Mouse (Mus musculus) liver, adult 2 months (tissue): ENCODE results near the gene Rpl38.

Experiments
- CTCF ChIP-seq: fragments of 200-500 bp; IDR thresholded peaks from 2 replicates; pipeline ENCODE4 v1.5.1; 2011; ENCODE audit warnings: low read depth, low read length, control low read depth
- POLR2A ChIP-seq: fragments of 200-500 bp; IDR thresholded peaks from 2 replicates; pipeline ENCODE4 v1.6.1; 2011; ENCODE audit warnings: low read length, control low read depth; ENCODE audit not compliant: insufficient read depth; ENCODE audit errors: extremely low read depth

- TF ChIP-seq POLR2A: no peak
- TF ChIP-seq CTCF: no peak
Observed at GRCm38 (mm10) chr11:114683722-114684621, 15.6 kb downstream of the Rpl38 start.
